Mouse (Mus musculus): ENCODE measurements around the gene Cd207.
"Not testable (repeated sequence)": the region's sequence is repeated elsewhere in the genome, so short reads cannot be mapped to it uniquely, and the experiment has no call there.

DNA sequence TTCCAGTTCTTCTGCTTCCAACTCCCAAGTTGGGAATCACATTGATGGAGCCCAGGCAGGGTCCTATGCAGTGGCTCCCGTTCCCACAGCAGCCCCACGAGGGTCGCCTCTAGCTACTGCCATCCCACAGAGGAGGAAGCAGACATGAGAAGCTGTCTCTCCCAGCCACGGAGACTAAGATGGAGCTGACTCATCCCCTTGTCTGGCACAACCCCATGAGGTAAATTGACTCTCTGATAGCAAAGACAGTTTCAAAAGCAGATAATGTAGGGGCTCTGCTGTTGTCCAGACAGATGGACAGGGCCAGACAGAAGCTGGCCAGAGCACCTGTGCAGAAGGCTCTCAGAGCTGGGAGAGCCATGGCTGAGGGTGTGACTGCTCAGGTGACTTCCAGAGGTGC, 43.0 kb downstream of the Cd207 start:
- not testable (repeated sequence) for TF ChIP-seq POLR2A (IDR thresholded peaks at IDR 0.05; ENCODE audit: control insufficient read depth, extremely low read depth, insufficient read depth, low read length, poor library complexity); CTCF (IDR thresholded peaks at IDR 0.05; ENCODE audit: borderline replicate concordance, control insufficient read depth, extremely low read depth, insufficient read depth, low read length, poor library complexity)

All from thymus, adult 2 months (tissue).